Mouse (Mus musculus) urinary bladder, postnatal 10 days (tissue): ENCODE measurements around the gene Malrd1.
"Not testable (repeated sequence)": the region's sequence is repeated elsewhere in the genome, so short reads cannot be mapped to it uniquely, and the experiment has no call there.

Source experiments
- DNase-seq: peaks from one replicate; pipeline ENCODE4 v3.0.0; 2022; ENCODE audit warnings: low spot score

Malrd1 gene

DNA sequence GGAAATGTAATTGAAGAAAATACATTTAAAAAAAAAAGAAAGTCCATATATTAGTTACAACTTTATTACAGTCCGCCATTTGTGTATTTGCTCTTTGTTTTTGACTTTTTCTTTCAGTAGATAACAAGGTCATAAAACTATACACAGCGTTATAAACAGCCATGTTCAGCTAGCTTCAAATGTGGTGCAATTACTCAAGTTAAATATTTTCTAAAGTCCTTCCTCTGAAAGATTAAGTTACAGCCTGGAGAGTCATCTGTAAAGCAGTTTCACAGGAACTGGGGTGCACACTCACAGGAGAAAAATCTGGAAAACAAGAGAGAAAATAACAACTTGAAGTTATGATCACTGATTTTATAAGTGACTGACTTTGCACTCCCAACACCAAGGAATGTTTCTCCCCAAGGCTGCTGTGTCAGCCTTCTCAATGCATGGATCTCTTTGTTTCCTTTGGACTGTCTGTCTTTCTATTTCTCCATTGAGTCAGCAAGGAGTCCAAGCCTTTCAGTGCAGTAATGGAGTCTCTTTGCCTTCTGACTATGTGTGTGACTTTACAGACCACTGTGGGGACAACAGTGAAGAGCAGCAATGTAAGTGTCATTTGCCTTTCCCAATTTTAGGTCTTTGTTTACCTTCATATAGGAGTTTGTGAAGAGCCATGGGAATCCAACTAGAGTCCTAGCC lies at the start of gene Malrd1:
TSS of gene Malrd1 (plus strand) at position 239 of the 684 bp plus-strand sequence.
- no peak for DNase-seq

- no peak for DNase-seq
These were observed 12.4 kb downstream of the Malrd1 start for GRCm38 (mm10) chr2:15538643-15539042.

DNA sequence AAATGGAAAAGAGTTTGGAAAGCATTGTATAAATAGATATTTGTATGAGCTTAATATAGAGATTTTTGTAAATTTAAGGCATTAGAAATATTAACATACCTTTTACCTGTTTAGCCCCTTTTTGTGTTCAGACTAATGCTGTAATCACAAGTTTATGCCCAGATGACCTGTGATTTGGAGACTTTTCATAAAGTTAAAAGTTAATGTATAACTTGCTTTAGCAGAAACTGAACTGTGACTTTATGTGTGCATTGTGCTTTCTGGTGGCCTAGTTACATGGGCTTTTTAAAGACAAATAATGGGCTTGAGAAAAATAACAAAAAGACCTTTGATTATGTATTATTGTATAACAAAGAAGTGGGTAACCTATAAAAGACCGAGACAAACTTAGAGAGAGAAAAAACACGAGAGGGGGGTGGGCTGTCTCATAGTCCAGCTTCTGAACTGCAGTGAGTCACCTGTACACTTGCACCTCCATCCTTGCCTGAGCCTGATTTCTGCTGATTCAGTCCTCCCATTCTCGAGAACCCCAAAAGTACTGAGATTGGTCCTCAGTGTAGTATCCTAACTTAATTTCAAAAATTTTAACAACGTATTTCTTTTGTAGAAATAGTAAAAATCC lies 87.2 kb downstream of the Malrd1 start:
- no peak for DNase-seq

DNA sequence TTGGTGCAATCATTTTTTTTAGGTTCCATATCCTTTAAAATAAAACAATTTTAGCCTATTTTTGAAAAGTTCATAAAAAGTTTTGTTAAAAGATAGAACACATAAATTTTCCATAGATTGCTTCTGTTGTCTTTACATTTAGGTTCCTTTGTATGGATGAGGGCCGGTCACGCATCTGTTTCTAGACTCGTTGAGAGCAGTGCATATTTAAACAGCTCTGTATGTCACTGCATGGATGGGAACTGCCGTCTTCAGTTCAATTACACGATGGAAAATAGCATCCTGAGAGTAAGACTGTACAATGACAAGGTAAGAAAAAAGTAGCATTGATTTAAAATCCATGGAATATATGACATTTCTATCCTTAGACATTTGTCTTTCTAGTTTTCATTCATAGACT lies 87.7 kb downstream of the Malrd1 start:
- no peak for DNase-seq

DNA sequence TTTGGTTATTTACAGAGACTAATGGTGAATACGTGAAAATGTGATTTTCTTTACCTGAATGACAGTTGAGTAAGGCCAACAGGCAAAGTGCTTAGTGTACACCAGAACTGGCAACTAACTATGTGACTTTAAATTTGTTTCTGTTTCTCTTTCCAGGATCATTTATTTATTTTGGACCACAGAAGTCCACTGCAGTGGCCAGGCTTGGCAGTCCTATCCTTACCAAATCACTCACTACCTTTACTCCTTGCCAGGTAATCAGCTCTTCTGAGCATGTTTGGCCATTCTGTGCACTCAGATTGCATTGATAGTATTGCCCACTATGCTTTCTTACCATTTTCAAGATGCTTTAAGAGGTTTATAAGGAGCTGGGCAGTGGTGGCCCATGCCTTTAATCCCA lies 109.5 kb downstream of the Malrd1 start:
- DNase-seq, result no peak

GRCm38 (mm10) chr2:15643864-15644263 lies 117.6 kb downstream of the Malrd1 start:
- DNase-seq, result no peak

DNA sequence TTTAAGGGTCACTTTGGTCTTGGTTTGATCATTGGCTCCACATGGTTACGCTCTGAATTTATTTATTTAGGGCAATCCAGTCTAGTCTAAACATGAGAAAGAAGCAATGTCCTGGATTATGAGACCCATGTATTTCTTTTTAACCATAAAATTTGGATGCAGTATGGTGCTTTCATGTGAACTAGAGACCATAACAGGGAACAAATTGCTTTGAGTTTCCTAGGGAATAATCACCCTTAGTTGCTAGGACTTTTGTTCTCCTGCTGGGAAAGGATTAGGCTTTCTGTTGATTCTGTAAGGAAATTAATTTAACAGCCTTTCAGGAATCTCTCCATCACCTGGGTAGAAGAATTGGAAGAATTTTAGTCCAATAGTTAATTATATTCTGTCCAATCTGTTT lies 130.1 kb downstream of the Malrd1 start:
- DNase-seq, result no peak

DNA sequence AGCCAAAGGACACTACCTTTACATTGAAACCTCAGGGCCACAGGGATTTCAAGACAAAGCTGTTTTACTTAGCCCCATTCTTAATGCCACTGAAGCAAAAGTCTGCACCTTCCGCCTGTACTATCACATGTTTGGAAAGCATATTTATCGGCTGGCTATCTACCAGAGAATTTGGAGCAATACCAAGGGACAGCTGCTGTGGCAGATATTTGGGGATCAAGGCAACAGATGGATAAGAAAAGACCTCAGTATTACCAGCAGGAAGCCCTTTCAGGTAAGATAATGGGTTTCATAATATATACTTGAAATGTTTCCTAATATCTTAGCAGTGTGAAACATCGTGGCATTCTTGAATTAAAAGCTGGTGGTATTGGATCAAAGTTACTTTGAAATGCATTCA lies 176.7 kb downstream of the Malrd1 start:
- no peak for DNase-seq

DNA sequence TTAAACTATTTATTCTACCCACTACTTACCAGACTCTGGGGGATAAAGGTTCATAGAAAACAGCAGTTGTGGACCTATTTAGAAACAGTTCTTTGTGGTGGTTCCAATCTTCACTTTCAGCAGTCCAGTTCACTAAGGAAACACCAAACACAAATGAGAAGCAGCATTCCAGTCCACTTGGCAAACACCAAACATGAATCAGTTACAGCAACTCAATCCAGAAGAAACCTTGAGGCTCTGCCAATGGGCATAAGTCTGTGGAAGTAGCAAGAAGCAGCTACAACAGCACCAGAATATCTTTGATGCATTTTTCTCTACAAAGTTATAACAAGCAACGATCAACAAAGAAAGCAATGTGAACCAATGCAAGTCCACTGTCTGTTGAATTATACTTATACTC lies 214.7 kb downstream of the Malrd1 start:
- no peak for DNase-seq

DNA sequence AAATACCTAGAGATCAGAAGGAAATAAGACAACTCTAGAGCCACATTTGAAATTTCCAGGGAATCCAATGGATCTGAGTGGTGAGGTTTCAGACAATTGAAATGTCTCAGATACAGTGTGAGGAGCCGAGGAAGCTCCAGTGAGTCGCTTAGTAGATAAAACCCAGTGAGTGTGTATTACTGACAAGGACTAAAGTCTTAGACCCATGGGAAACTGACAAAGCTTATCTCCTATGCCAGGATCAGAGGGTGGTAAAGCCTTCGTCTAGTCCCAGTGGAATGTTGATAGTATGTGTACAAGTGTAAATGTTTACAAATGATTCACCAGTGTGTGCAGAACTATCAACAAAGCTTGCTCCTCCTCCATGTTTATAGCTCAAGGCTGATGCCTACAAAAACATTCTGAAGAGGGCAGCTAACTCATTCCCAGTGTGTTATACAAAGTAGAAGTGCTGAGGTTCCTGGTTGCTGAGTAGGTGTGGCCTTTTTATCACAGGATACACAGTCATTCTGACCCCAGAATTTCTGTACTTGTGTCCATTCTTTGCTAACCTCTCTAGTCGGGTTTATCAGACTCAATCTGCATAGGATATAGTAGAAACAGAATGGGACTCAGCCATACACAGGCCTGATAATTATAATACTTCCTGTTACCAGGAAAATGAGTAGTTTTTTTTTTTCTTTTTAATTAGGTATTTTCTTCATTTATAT lies 218.9 kb downstream of the Malrd1 start:
- no peak for DNase-seq

DNA sequence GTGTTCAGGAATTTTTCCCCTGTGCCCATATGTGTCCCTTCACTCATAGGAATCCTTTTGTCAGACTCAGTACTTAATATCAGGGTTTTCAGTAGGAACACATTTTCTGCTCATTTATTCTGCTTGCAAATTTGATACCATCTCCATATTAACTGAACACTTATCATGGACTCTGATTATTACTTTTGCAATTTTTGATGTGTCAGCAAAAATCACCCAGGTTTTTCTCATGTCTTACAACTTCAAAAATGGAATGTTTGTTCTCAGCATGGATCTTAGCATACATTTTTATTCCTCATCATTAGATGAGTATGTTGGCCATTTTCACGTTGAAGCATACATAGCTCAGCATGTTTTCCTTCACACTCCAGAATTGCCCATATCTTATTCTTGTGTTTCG lies 258.5 kb downstream of the Malrd1 start:
- DNase-seq, result no peak

GRCm38 (mm10) chr2:15815724-15816123 lies 289.4 kb downstream of the Malrd1 start:
- no peak for DNase-seq

DNA sequence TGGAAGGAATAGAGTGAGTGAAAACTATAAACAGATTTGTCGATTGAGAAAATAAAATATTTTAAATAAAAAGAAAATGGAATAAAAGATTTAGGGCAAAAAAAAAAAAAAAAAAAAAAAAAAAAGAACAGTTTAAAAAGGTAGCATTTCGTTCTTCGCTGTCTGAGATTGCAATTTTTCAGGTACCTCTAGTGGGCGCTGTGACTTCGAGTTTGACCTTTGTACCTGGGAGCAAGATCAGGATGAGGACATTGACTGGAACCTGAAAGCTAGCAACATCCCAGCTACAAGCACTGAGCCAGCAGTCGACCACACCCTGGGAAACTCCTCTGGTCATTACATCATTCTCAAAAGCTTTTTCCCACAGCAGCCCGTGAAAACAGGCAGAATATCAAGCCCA lies 343.1 kb downstream of the Malrd1 start:
- no peak for DNase-seq

DNA sequence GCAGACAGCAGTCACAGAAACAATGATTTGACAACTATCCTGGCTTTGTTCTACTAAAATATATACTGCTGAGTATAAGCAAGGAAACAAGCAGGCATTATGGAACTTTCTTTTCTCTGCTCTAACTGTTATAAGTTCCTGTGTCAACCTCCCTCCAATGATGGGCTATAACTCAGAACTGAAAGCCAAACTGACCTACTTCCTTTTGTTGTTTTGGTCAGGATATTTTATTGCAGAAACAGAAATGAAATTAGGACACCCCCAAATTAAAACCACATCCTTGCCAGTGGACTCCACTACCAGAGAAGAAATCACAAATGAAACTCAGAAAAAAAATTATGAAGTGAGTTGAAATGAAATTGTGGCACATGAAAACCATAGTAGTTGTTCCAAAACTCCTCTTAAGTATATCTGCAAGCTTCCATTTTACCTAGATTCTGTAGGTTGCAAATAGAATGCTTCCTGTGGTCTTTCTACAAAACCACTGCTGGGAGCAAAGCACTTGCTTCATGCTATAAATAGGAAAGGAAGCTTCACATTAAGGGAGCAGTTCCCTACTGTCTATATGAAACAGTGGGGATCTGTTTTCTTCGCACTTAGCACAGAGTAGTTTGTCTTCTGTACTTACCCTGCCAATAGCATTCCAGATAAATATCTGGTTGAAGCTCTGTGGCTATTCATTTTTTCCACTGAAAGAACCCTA lies 367.3 kb downstream of the Malrd1 start:
- DNase-seq, result no peak

GRCm38 (mm10) chr2:15925432-15925831 lies 399.2 kb downstream of the Malrd1 start:
- no peak for DNase-seq

GRCm38 (mm10) chr2:15926041-15926440 lies 399.8 kb downstream of the Malrd1 start:
- DNase-seq, result no peak

GRCm38 (mm10) chr2:15931479-15931878 lies 405.2 kb downstream of the Malrd1 start:
- no peak for DNase-seq

- no peak for DNase-seq
These were observed 405.6 kb downstream of the Malrd1 start for GRCm38 (mm10) chr2:15931924-15932323.

- DNase-seq, result no peak
These were observed 406.1 kb downstream of the Malrd1 start for GRCm38 (mm10) chr2:15932340-15932739.

DNA sequence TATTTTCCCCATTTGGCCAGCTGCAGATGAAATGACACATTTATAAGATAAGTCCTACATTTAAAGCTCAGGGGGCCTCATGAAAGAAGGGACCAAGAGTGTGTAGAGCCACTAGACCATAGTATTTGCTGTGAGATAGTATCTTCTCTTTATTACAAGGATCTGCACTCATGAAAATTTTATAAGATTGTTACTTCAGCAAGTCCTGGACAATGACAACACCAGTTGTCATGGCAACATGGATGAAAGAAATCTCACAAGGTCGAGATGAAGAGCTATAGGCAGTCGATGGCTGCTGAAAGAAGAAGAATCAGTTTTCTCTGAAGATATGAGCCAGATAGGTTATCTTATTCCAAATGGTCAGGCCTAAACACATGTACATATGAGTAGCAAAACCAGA lies 476.6 kb downstream of the Malrd1 start:
- DNase-seq, result no peak

GRCm38 (mm10) chr2:16017046-16017445 lies 490.8 kb downstream of the Malrd1 start:
- DNase-seq, result not testable (repeated sequence)

- not testable (repeated sequence) for DNase-seq
These were observed 491.4 kb downstream of the Malrd1 start for GRCm38 (mm10) chr2:16017719-16018118.

DNA sequence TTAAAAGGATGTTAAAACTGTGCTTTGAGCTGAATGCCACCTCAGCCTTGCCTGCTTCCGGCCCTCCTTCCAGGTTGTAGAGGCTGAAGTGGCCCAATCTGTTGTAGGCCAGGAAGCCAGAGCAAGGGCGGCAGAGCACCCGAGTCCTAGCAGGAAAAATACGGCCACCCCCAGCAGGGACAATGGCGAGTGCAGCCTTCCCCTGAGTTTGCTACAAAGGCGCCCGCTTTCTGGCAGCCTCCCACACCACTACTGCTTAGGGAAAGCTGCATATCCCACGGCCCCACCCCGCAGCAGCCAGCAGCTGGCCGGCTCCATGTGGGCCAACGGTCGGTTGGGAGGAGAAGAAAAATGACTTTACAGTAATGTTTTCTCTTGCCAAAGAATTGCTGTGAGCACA lies 503.5 kb downstream of the Malrd1 start:
- no peak for DNase-seq
